Mouse (Mus musculus) layer of hippocampus, adult 2 months (tissue): Measurements from ENCODE around the gene Top3a. TPM values are rescaled to one million over a fixed set of nuclear protein-coding genes. Genes with fewer than 3 reads are reported as not detected.

Experiments
- DNase-seq, 2 experiments: peaks; one replicate each; pipeline ENCODE4 v3.0.0; 2022; ENCODE audit warnings: low spot score in 2 of 2
- H3K27ac ChIP-seq: fragments of 200-600 bp; 2 replicates; pipeline ENCODE4 v1.8.1; 2022
- H3K4me3 ChIP-seq: fragments of 200-600 bp; 2 replicates; pipeline ENCODE4 v1.8.1; 2022; ENCODE audit warnings: mild to moderate bottlenecking
- CTCF ChIP-seq: fragments of 200-600 bp; conservative IDR thresholded peaks from 2 replicates; pipeline ENCODE4 v1.8.1; 2022; ENCODE audit warnings: antibody characterized with exemption, mild to moderate bottlenecking, moderate library complexity
- total RNA-seq, 2 experiments: library from RNA; stranded (reverse); gene quantifications; 2 replicates each; pipeline ENCODE4 v1.2.3; 2021

Top3a gene
- total RNA-seq, 2 experiments from 2014 or later: 6.6 to 8.5 TPM

DNA sequence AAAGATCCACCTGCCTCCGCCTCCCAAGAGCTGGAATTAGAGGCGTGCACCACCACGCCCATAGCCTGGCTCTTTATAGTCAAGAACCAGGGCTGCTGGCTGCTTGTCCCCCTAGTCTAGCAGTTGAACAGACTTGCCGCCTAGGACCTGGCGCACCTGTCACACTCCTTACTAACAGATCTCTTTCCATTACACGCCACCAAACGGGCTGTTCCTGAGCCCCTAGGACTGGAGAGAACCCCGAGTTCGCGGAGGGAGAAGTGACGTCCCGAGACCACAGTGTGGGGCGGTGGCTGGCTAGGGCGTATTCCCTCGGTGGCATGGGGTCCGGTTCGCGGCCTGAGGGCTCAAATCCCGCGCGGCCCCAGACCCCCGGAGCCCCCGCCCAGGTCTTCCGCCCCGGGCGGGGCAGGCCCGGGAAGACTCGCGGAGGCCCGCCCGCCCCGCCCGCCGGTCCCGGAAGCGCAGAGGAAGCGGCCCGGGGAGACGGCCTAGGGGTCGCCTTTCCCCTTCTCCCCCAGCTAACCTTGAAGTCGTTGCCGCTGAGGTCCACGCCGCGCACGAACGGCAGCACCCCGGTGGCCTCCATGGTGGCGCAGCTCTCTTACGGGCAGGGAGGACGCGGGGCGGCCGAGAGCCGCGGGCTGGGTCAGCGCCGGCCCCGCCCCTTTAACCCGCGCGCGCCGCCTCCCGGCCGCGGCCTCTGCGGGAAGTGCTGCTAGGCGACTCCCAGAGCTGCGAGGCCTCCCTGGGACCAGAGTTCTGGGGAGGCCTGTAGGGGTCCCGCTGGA lies 50.4 kb downstream of the Top3a start, which contains the start of gene Flii:
TSS of gene Flii (minus strand) at position 663 of the 791 bp plus-strand sequence.
- TF ChIP-seq CTCF: peak; percentile 83
- peak within 1 kb of the TSS; percentile 100 for H3K4me3 ChIP-seq
- peak within 1 kb of the TSS; percentile 85 for H3K27ac ChIP-seq
- peak; percentile 64 to 74 for DNase-seq

- no peak overlapping the region for H3K27ac ChIP-seq
- TF ChIP-seq CTCF: no peak
- DNase-seq: no peak
Observed at GRCm38 (mm10) chr11:60719263-60719662, 57.9 kb downstream of the Top3a start.

DNA sequence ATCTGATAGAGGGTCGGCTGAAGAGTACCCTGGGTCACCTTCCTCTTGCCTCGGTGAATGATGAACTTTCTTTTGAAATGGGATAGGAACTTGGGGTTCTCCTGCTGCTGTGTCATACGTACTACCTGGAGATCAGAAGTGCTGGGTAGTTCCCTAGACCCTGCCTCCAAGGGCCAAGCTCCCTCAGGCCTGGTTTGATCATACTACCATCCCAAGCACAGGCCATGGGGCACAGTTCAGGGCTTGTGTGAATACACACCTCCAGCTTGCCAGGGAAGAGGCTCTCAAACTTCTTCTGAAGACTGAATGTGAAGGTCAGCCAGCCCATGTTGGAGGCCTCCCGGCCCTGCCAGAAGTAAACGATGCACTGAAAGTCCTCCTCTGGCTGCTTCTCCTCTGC lies 61.3 kb downstream of the Top3a start:
- no peak for DNase-seq
- H3K4me3 ChIP-seq: no peak overlapping the region
- no peak for TF ChIP-seq CTCF
- H3K27ac ChIP-seq: no peak overlapping the region

More at GRCm38 (mm10) chr11:60719263-60719662, 57.9 kb downstream of the Top3a start:
- no peak overlapping the region for H3K4me3 ChIP-seq

GRCm38 (mm10) chr11:60712639-60713255 lies 64.4 kb downstream of the Top3a start:
- no peak for DNase-seq
- TF ChIP-seq CTCF: no peak
- H3K27ac ChIP-seq: no peak overlapping the region

DNA sequence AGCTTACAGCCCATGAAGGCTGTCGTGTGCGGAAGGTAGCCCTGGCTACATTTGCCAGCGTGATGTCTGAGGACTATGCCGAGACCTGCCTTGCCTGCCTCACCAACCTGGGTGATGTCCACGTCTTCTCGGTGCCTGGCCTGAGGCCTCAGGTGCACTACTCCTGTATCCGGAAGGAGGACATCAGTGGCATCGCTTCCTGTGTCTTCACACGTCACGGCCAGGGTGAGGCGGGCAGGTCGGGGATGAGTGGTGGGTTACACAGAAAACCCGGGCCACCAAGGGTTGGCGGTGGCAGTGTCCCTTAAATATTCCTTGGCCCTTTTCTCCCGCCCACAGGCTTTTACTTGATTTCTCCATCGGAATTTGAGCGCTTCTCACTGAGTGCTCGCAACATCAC lies 65.1 kb downstream of the Top3a start:
- no peak for TF ChIP-seq CTCF
- Histone ChIP-seq H3K4me3 (no peak overlapping the region), H3K27ac (no peak overlapping the region)
- no peak for DNase-seq

More at GRCm38 (mm10) chr11:60712639-60713255, 64.4 kb downstream of the Top3a start:
- no peak overlapping the region for H3K4me3 ChIP-seq

- Histone ChIP-seq H3K27ac (no peak overlapping the region), H3K4me3 (no peak overlapping the region)
- no peak for DNase-seq
- TF ChIP-seq CTCF: no peak
Observed at GRCm38 (mm10) chr11:60711218-60711617, 65.9 kb downstream of the Top3a start.

GRCm38 (mm10) chr11:60709481-60710465 lies 67.4 kb downstream of the Top3a start:
- DNase-seq: peak in 1 of 2 experiments; percentile 7
- Histone ChIP-seq H3K4me3 (no peak overlapping the region), H3K27ac (no peak overlapping the region)
- no peak for TF ChIP-seq CTCF

- peak in 1 of 2 experiments; percentile 8 for DNase-seq
- Histone ChIP-seq H3K4me3 (no peak overlapping the region), H3K27ac (no peak overlapping the region)
- no peak for TF ChIP-seq CTCF
Observed at GRCm38 (mm10) chr11:60708631-60709030, 68.5 kb downstream of the Top3a start.

DNA sequence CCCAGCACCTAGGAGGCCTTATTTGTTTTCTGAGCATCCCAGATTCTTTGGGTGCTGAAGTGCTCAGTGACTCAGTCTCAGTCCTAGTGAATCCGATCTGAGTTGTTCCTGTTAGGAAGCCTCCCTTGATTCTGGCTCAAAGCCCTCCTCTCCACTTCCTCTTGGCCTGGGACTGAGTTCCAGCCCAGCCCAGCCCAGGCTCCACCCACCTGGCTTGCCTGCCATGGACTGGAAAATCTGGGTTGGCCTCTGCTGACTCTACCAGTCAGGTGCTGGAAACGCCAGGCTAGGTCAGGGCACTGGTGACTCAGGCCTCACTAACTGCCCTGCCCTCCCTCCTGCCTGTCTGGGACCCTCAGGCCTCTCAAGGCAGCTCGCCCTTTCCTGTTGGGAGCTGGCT lies 69.5 kb downstream of the Top3a start:
- Histone ChIP-seq H3K27ac (peak overlapping the region; percentile 75), H3K4me3 (no peak overlapping the region)
- no peak for TF ChIP-seq CTCF
- peak in 1 of 2 experiments; percentile 25 for DNase-seq

DNA sequence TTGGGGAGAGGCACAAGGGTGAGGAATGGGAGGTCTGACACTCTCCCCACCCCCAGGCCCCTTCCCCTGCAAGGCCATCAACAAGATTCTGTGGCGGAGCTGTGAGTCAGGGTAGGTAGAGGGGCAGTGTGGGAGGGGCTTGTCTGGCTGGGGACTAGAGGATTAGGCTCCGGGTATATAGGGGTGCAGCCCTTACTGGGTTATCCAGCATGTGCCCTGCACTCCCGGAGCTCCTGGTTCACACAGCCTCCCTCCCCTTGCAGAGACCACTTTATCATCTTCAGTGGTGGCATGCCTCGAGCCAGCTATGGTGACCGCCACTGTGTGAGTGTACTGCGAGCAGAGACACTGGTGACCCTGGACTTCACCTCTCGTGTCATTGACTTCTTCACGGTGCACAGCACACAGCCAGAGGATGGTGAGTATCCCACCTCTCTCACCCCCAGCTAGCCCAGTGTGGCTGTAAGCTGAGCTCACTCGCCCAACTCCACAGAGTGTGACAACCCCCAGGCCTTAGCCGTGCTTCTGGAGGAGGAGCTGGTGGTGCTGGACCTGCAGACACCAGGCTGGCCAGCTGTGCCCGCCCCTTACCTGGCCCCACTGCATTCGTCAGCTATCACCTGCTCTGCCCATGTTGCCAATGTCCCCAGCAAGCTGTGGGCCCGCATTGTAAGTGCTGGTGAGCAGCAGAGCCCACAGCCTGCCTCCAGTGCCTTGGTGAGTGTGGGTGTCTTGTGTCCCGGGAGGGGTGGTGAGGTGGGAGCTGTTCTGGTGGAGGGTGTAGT lies 70.3 kb downstream of the Top3a start:
- DNase-seq: peak in 1 of 2 experiments; percentile 17
- H3K4me3 ChIP-seq: no peak overlapping the region
- H3K27ac ChIP-seq: peak overlapping the region; percentile 75
- TF ChIP-seq CTCF: no peak

DNA sequence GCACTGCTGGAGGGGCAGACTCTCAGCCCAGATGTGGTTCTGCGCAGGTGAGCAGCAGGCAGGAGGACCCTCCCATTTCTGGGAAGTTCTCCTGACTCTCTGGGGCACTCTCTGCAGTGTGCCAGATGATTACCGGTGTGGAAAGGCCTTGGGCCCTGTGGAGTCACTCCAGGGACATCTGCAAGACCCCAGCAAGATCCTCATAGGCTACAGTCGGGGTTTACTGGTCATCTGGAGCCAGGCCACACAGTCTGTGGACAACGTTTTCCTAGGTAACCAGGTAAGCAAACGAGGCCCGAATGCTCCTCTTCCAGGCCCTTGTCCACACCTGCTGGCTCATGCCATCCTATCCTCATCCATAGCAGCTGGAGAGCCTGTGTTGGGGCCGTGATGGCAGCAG lies 71.1 kb downstream of the Top3a start:
- Histone ChIP-seq H3K4me3 (no peak overlapping the region), H3K27ac (peak overlapping the region; percentile 75; the same call in 1 of the 2 replicates)
- no peak for TF ChIP-seq CTCF
- DNase-seq: peak in 1 of 2 experiments; percentile 9

GRCm38 (mm10) chr11:60705255-60705654 lies 71.9 kb downstream of the Top3a start:
- DNase-seq: peak in 1 of 2 experiments; percentile 9
- TF ChIP-seq CTCF: no peak
- peak overlapping the region; percentile 83; the same call in 1 of the 2 replicates for H3K27ac ChIP-seq

More at GRCm38 (mm10) chr11:60705255-60705654, 71.9 kb downstream of the Top3a start:
- H3K4me3 ChIP-seq: no peak overlapping the region
